Mouse (Mus musculus): Measurements from ENCODE around the gene Gm9046. TPM values are rescaled to one million over a fixed set of nuclear protein-coding genes. Genes with fewer than 3 reads are reported as not detected.
A peak's percentile ranks its signal among the peaks of the same experiment; 100 is the strongest.
"Not testable (repeated sequence)": the region's sequence is repeated elsewhere in the genome, so short reads cannot be mapped to it uniquely, and the experiment has no call there.

The Gm9046 gene
- total RNA-seq (2021) = not detected

DNA sequence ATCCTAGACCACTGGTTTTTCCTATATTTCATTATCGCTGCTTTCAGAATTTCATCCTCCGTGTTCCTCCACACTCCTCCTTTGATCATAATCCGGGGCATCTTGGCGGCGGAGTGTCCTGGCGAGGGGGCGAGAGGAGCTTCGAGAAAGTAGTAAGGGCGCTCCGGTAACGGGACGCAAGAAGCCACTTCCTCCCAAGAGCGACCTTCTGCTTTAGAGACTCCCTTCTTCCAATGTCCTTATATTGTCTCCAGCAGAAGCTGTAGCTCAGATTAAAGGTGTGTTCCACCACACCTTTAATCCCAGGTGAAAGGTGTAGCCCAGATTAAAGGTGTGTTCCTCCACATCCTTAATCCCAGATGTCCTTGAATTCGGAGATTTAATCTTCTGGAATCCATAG, at the start of gene Gm9046:
Gene Gm9046, minus strand, starts transcription at position 101 of the 400 bp plus-strand sequence.
- DNase-seq (ENCODE audit: low spot score); intact Hi-C loops (cut with DNase I): not testable (repeated sequence)

DNA sequence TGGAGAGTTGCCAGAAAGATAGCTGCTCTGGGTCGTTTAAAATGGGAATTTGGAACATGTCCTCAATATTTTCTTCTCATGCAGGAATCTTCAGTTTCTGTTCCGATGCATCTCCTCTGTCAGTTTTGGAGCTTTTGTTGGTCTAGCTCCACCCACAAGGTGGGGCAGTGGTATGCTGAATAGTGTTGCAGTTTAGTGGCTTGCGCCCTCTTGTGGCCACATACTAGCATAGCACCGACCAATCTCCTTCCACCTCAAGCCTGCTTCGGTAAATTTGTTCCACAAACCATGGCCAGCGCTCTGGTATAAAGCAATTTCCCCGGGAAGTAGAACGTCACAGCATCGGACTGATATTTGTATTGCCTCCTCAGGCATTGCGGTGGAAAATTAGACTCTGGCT, 27.4 kb upstream of the Gm9046 start:
- peak; percentile 42 for DNase-seq (ENCODE audit: low spot score)
- intact Hi-C loops (cut with DNase I) = loop anchor here (1.0 kb wide), 1 partner anchor 214 kb away; no protein-coding TSS in a partner anchor

DNA sequence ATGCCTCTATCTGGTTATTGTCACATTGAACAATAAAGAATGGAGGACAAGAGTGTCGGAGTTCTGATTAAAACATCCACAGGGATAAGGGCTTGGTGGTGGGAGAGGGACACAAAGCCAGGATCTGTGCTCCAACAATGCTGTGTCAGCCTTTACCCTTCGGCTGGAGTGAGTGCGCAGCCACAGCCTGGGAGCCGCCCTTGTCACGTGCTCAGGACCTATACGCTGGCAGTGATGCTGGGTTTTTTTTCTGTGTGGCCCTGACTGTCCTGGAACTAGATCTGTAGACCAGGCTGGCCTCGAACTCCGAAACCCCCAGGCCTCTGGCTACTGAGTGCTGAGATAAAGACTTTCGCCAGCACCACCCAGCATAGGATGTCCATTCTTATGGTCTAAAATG, 26.5 kb upstream of the Gm9046 start:
- intact Hi-C loops (cut with DNase I) = no loop called here
- DNase-seq (ENCODE audit: low spot score) = no peak

DNA sequence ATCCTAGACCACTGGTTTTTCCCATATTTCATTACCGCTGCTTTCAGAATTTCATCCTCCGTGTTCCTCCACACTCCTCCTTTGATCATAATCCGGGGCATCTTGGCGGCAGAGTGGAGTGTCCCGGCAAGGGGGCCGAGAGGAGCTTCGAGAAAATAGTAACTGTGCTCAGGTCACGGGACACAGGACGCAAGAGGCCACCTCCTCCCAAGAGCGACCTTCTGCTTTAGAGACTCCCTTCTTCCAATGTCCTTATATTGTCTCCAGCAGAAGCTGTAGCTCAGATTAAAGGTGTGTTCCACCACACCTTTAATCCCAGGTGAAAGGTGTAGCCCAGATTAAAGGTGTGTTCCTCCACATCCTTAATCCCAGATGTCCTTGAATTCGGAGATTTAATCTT, 10.9 kb upstream of the Gm9046 start, which contains the start of gene Gm9049:
Gene Gm9049, minus strand, starts transcription at position 101 of the 400 bp plus-strand sequence.
- intact Hi-C loops (cut with DNase I); DNase-seq (ENCODE audit: low spot score): not testable (repeated sequence)

DNA sequence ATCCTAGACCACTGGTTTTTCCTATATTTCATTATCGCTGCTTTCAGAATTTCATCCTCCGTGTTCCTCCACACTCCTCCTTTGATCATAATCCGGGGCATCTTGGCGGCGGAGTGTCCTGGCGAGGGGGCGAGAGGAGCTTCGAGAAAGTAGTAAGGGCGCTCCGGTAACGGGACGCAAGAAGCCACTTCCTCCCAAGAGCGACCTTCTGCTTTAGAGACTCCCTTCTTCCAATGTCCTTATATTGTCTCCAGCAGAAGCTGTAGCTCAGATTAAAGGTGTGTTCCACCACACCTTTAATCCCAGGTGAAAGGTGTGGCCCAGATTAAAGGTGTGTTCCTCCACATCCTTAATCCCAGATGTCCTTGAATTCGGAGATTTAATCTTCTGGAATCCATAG, 5.5 kb upstream of the Gm9046 start, which contains the start of gene Gm9048:
Gene Gm9048, minus strand, starts transcription at position 101 of the 400 bp plus-strand sequence.
- DNase-seq (ENCODE audit: low spot score); intact Hi-C loops (cut with DNase I): not testable (repeated sequence)

DNA sequence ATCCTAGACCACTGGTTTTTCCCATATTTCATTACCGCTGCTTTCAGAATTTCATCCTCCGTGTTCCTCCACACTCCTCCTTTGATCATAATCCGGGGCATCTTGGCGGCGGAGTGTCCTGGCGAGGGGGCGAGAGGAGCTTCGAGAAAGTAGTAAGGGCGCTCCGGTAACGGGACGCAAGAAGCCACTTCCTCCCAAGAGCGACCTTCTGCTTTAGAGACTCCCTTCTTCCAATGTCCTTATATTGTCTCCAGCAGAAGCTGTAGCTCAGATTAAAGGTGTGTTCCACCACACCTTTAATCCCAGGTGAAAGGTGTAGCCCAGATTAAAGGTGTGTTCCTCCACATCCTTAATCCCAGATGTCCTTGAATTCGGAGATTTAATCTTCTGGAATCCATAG, 5.3 kb downstream of the Gm9046 start, which contains the start of gene Gm9045:
Gene Gm9045, minus strand, starts transcription at position 101 of the 400 bp plus-strand sequence.
- intact Hi-C loops (cut with DNase I); DNase-seq (ENCODE audit: low spot score): not testable (repeated sequence)

DNA sequence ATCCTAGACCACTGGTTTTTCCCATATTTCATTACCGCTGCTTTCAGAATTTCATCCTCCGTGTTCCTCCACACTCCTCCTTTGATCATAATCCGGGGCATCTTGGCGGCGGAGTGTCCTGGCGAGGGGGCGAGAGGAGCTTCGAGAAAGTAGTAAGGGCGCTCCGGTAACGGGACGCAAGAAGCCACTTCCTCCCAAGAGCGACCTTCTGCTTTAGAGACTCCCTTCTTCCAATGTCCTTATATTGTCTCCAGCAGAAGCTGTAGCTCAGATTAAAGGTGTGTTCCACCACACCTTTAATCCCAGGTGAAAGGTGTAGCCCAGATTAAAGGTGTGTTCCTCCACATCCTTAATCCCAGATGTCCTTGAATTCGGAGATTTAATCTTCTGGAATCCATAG, 10.7 kb downstream of the Gm9046 start, which contains the start of gene Gm9044:
Gene Gm9044, minus strand, starts transcription at position 101 of the 400 bp plus-strand sequence.
- intact Hi-C loops (cut with DNase I); DNase-seq (ENCODE audit: low spot score): not testable (repeated sequence)

DNA sequence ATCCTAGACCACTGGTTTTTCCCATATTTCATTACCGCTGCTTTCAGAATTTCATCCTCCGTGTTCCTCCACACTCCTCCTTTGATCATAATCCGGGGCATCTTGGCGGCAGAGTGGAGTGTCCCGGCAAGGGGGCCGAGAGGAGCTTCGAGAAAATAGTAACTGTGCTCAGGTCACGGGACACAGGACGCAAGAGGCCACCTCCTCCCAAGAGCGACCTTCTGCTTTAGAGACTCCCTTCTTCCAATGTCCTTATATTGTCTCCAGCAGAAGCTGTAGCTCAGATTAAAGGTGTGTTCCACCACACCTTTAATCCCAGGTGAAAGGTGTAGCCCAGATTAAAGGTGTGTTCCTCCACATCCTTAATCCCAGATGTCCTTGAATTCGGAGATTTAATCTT, 16.2 kb downstream of the Gm9046 start, which contains the start of gene Gm9040:
Gene Gm9040, minus strand, starts transcription at position 101 of the 400 bp plus-strand sequence.
- not testable (repeated sequence) for DNase-seq (ENCODE audit: low spot score)

DNA sequence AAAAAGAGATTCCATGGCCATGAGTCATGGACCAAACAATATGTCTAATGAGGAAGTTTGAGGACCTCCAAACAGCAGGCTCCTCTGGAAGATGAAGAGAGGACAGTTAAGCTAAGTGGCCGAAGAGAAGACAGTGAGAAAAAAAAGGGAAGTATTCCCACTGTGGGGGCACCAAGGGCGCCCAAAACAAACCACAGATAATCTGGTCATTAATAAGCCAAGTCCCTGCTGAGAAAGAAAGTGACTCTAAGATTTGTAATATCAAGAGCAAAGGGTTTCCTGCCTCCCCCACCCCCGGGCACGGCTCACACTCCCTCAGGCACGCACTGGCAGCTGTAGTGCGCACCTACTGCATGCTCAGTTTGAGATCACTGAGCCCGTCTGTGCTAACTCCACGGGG, 24.0 kb downstream of the Gm9046 start:
- intact Hi-C loops (cut with DNase I) = no loop called here
- no peak for DNase-seq (ENCODE audit: low spot score)

More for the DNA sequence above, 16.2 kb downstream of the Gm9046 start, which contains the start of gene Gm9040:
- intact Hi-C loops (cut with DNase I) = not testable (repeated sequence)

DNA sequence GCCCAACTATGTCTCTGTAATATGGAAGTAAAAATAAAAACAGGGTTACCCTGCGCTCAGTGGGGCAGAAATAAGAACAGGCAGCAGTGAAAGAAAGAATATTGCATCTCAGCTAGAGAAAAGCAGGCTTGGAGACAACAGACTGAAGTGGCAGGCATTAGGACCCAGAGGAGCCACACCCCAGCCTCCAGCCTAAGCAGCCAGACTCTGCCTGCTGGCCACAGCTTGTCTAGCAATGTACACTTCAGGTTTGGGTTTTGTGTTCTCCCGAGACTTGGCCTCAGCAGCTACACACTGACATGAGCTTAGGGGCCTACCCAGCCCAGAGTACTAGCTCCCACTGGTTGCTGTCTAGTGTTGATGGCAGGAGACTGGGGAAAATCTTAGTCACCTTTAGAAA, 40.9 kb downstream of the Gm9046 start:
- DNase-seq (ENCODE audit: low spot score); intact Hi-C loops (cut with DNase I): not testable (repeated sequence)

DNA sequence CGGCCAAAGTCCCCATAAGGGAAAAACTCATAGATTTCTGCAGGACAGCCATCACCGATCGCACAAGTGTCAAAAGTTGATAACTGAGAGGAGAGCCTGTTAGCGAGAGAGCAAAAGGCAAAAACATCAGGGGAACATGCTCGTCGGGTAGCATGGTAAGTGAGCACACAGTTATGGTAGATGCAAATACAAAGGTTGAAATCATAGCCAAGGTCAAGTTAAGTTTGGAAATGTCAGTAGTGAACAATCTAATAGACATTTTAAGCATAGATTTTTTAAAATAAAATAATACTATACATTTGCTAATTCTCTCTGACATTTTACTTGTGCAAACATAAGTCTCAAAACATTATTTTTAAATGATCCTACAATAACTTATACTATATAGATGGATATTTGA, 48.1 kb downstream of the Gm9046 start, which contains the start of gene Iltifb:
Gene Iltifb, minus strand, starts transcription at position 101 of the 400 bp plus-strand sequence.
- no peak for DNase-seq (ENCODE audit: low spot score)
- intact Hi-C loops (cut with DNase I) = no loop called here

Other genes with a start within 250 kb of the Gm9046 start
- 1 to 10 TPM; 2.4 to 3.9 TPM for gene Mdm1, start 201.4 kb downstream of the Gm9046 start, total RNA-seq (2021)
- not detected for gene Il22, start 138.3 kb downstream of the Gm9046 start, total RNA-seq (2021)
- gene Gm32717, start 102.5 kb downstream of the Gm9046 start, total RNA-seq (2021) = under 1 TPM; 0.59 to 0.62 TPM
- gene Gm32802, start 84.6 kb downstream of the Gm9046 start, total RNA-seq (2021) = under 1 TPM; 0.59 to 0.62 TPM
- not detected for gene Iltifb, start 48.2 kb downstream of the Gm9046 start, total RNA-seq (2021)
- gene Gm9040, start 16.3 kb downstream of the Gm9046 start, total RNA-seq (2021) = not detected
- not detected for gene Gm9044, start 10.8 kb downstream of the Gm9046 start, total RNA-seq (2021)
- gene Gm9045, start 5.4 kb downstream of the Gm9046 start, total RNA-seq (2021) = not detected
- not detected for gene Gm9048, start 5.4 kb upstream of the Gm9046 start, total RNA-seq (2021)
- gene Gm9049, start 10.8 kb upstream of the Gm9046 start, total RNA-seq (2021) = not detected
- gene Ifng, start 97.8 kb upstream of the Gm9046 start, total RNA-seq (2021) = not detected